Mouse (Mus musculus): ENCODE measurements at regions not wholly inside any gene's neighbourhood (a gene's known extent, or its start where the extent isn't known, plus 50 kb on each side); places are given as distances from the start of the nearest gene placed in this dataset.

- no peak for TF ChIP-seq CTCF (IDR thresholded peaks at IDR 0.05; ENCODE audit: low read depth)
- no peak for TF ChIP-seq EP300 (optimal IDR thresholded peaks at IDR 0.05)
Observed at GRCm38 (mm10) chr13:90673823-90674222, 231.3 kb downstream of the Atp6ap1l start.

Data from stomach, postnatal 0 days (tissue).